Mouse (Mus musculus) heart, postnatal 0 days (tissue): Measurements from ENCODE around the gene Arhgap9.

Source experiments
- CTCF ChIP-seq: IDR thresholded peaks from 2 replicates; pipeline ENCODE4 v1.5.1; 2016; ENCODE audit warnings: antibody characterized with exemption, control low read depth, low read depth
- EP300 ChIP-seq: IDR thresholded peaks from 2 replicates; pipeline ENCODE4 v1.6.1; 2016; ENCODE audit warnings: antibody characterized with exemption, low read depth

- TF ChIP-seq CTCF (no peak), EP300 (no peak)
Measured at GRCm38 (mm10) chr10:127317277-127317676, 4.5 kb upstream of the Arhgap9 start.
